Mouse (Mus musculus): ENCODE data around the gene Kirrel.

- TF ChIP-seq POLR2A (IDR thresholded peaks at IDR 0.05; ENCODE audit: control insufficient read depth in 1 of 2, insufficient read depth in 1 of 2, low read depth in 1 of 2, low read length in 2 of 2, poor library complexity in 1 of 2), result no peak
- no peak for TF ChIP-seq CTCF (IDR thresholded peaks at IDR 0.05 in 2 of 3, conservative IDR thresholded peaks at IDR 0.05 in 1 of 3; ENCODE audit: control insufficient read depth in 1 of 3, insufficient read depth in 1 of 3, low read depth in 2 of 3, low read length in 3 of 3, poor library complexity in 1 of 3, severe bottlenecking in 1 of 3)
These were observed 39.6 kb downstream of the Kirrel start for GRCm38 (mm10) chr3:87134951-87135350.

Measured in MEL (cell line).